Mouse (Mus musculus) heart, embryonic 13.5 days (tissue): ENCODE data around the gene Prkn. TPM values are rescaled to one million over a fixed set of nuclear protein-coding genes. Genes with fewer than 3 reads are reported as not detected.

Experiments
- ATAC-seq: fragments of 200-750 bp; cut with Nextera tagmentation; 2 replicates; pipeline ENCODE4 v1.8.0; 2017; ENCODE audit warnings: moderate TSS enrichment; ENCODE audit not compliant: insufficient number of reproducible peaks, low FRiP score, low TSS enrichment; ENCODE audit errors: extremely low read depth
- H3K27ac ChIP-seq: fragments of 300-500 bp; sonication (generic); replicated peaks from 2 replicates; pipeline ENCODE4 v1.5.1; 2015; ENCODE audit warnings: moderate library complexity, mild to moderate bottlenecking, inconsistent platforms
- H3K27me3 ChIP-seq: fragments of 300-500 bp; sonication (generic); replicated peaks from 2 replicates; pipeline ENCODE4 v1.6.1; 2015; ENCODE audit warnings: mild to moderate bottlenecking, inconsistent platforms
- H3K36me3 ChIP-seq: fragments of 300-500 bp; sonication (generic); 2 replicates; pipeline ENCODE4 v1.6.1; 2015; ENCODE audit warnings: mild to moderate bottlenecking, inconsistent platforms
- H3K4me1 ChIP-seq: fragments of 300-500 bp; sonication (generic); 2 replicates; pipeline ENCODE4 v1.6.1; 2015; ENCODE audit warnings: inconsistent platforms
- H3K4me2 ChIP-seq: fragments of 300-500 bp; sonication (generic); 2 replicates; pipeline ENCODE4 v1.6.1; 2015; ENCODE audit warnings: inconsistent platforms, mild to moderate bottlenecking, moderate library complexity
- H3K4me3 ChIP-seq: fragments of 300-500 bp; sonication (generic); 2 replicates; pipeline ENCODE4 v1.5.1; 2015; ENCODE audit warnings: moderate library complexity, mild to moderate bottlenecking, inconsistent platforms
- H3K9ac ChIP-seq: fragments of 300-500 bp; sonication (generic); 2 replicates; pipeline ENCODE4 v1.6.1; 2015; ENCODE audit warnings: inconsistent platforms, mild to moderate bottlenecking, moderate library complexity
- H3K9me3 ChIP-seq: fragments of 300-500 bp; sonication (generic); 2 replicates; pipeline ENCODE4 v1.6.1; 2016; ENCODE audit warnings: inconsistent platforms
- WGBS: fragments of 180-500 bp; shearing (Covaris S2); methylation state at CpG from one replicate; pipeline ENCODE4 v1.1.7; 2015; ENCODE audit warnings: mixed read lengths; 5-methylcytosine and 5-hydroxymethylcytosine counted together
- polyA plus RNA-seq: library from polyadenylated mRNA; unstranded; fragments of >200 nt; fragmentation: Nextera tagmentation; extraction: Ambion mirVana; gene quantifications from 2 replicates; pipeline ENCODE4 v1.2.1, GENCODE M21; 2015

Prkn gene
- polyA plus RNA-seq, 1 experiment from 2014 or later: 1.8 TPM

- 70% methylated on average over 4 of the region's 4 CpGs for WGBS
- H3K9me3 ChIP-seq: no peaks in the 10 kb centered on the region
- H3K4me2 ChIP-seq: no peak overlapping the region
- H3K4me3 ChIP-seq: no peak overlapping the region
- no peak overlapping the region for H3K9ac ChIP-seq
- H3K36me3 ChIP-seq: no peaks in the 10 kb centered on the region
- peaks cover 13% of the 10 kb centered on the region for H3K4me1 ChIP-seq
- H3K27me3 ChIP-seq: no peaks in the 10 kb centered on the region
- H3K27ac ChIP-seq: no peak overlapping the region
- no peak for ATAC-seq
These were observed 444.1 kb downstream of the Prkn start for GRCm38 (mm10) chr17:11284246-11284645.

GRCm38 (mm10) chr17:11290183-11290582 is 450.0 kb downstream of the Prkn start:
- Histone ChIP-seq H3K27ac (no peak overlapping the region), H3K36me3 (no peaks in the 10 kb centered on the region), H3K4me2 (no peak overlapping the region), H3K9ac (no peak overlapping the region), H3K27me3 (no peaks in the 10 kb centered on the region), H3K4me1 (no peaks in the 10 kb centered on the region), H3K4me3 (no peak overlapping the region), H3K9me3 (no peaks in the 10 kb centered on the region)
- ATAC-seq: no peak
- WGBS: 58% methylated on average over 3 of the region's 3 CpGs

- Histone ChIP-seq H3K27me3 (peaks cover 4% of the 10 kb centered on the region; the same call in 1 of the 2 replicates), H3K4me1 (no peaks in the 10 kb centered on the region), H3K4me3 (no peak overlapping the region), H3K36me3 (no peaks in the 10 kb centered on the region), H3K27ac (no peak overlapping the region), H3K4me2 (no peak overlapping the region), H3K9ac (no peak overlapping the region), H3K9me3 (no peaks in the 10 kb centered on the region)
- no peak for ATAC-seq
- 71% methylated on average over 9 of the region's 9 CpGs for WGBS
These were observed 462.9 kb downstream of the Prkn start for GRCm38 (mm10) chr17:11303116-11303515.

GRCm38 (mm10) chr17:11309843-11310242 is 469.7 kb downstream of the Prkn start:
- H3K4me2 ChIP-seq: no peak overlapping the region
- ATAC-seq: no peak
- H3K27me3 ChIP-seq: 0 out of 2 replicates have a peak, but pooled peaks cover 3% of the 10 kb centered on the region
- H3K4me1 ChIP-seq: no peaks in the 10 kb centered on the region
- no peak overlapping the region for H3K4me3 ChIP-seq
- no peak overlapping the region for H3K27ac ChIP-seq
- no peaks in the 10 kb centered on the region for H3K9me3 ChIP-seq
- WGBS: 11% methylated on average over 1 of the region's 1 CpGs
- no peak overlapping the region for H3K9ac ChIP-seq
- no peaks in the 10 kb centered on the region for H3K36me3 ChIP-seq

GRCm38 (mm10) chr17:11314163-11314562 is 474.0 kb downstream of the Prkn start:
- H3K27ac ChIP-seq: no peak overlapping the region
- H3K36me3 ChIP-seq: no peaks in the 10 kb centered on the region
- no peak overlapping the region for H3K4me2 ChIP-seq
- H3K4me1 ChIP-seq: no peaks in the 10 kb centered on the region
- no peak overlapping the region for H3K9ac ChIP-seq
- 69% methylated on average over 2 of the region's 2 CpGs for WGBS
- H3K27me3 ChIP-seq: peaks cover 23% of the 10 kb centered on the region; the same call in 1 of the 2 replicates
- ATAC-seq: no peak
- no peaks in the 10 kb centered on the region for H3K9me3 ChIP-seq
- no peak overlapping the region for H3K4me3 ChIP-seq

- 76% methylated on average over 4 of the region's 4 CpGs for WGBS
- H3K4me2 ChIP-seq: no peak overlapping the region
- H3K4me3 ChIP-seq: no peak overlapping the region
- ATAC-seq: no peak
- no peaks in the 10 kb centered on the region for H3K4me1 ChIP-seq
- H3K36me3 ChIP-seq: no peaks in the 10 kb centered on the region
- no peak overlapping the region for H3K27ac ChIP-seq
- no peak overlapping the region for H3K9ac ChIP-seq
- H3K9me3 ChIP-seq: no peaks in the 10 kb centered on the region
- peaks cover 23% of the 10 kb centered on the region; the same call in 1 of the 2 replicates for H3K27me3 ChIP-seq
These were observed 475.5 kb downstream of the Prkn start for GRCm38 (mm10) chr17:11315675-11316074.

- WGBS: 76% methylated on average over 7 of the region's 7 CpGs
- H3K9me3 ChIP-seq: no peaks in the 10 kb centered on the region
- ATAC-seq: no peak
- H3K36me3 ChIP-seq: no peaks in the 10 kb centered on the region
- peaks cover 23% of the 10 kb centered on the region; the same call in 1 of the 2 replicates for H3K27me3 ChIP-seq
- no peaks in the 10 kb centered on the region for H3K4me1 ChIP-seq
- H3K9ac ChIP-seq: no peak overlapping the region
- no peak overlapping the region for H3K4me2 ChIP-seq
- no peak overlapping the region for H3K27ac ChIP-seq
- H3K4me3 ChIP-seq: no peak overlapping the region
These were observed 478.8 kb downstream of the Prkn start for GRCm38 (mm10) chr17:11318946-11319345.

GRCm38 (mm10) chr17:11319666-11320360 is 479.6 kb downstream of the Prkn start:
- Histone ChIP-seq H3K27ac (no peak overlapping the region), H3K9me3 (no peaks in the 10 kb centered on the region), H3K4me3 (no peak overlapping the region), H3K9ac (no peak overlapping the region), H3K4me2 (no peak overlapping the region), H3K4me1 (no peaks in the 10 kb centered on the region), H3K27me3 (peaks cover 23% of the 10 kb centered on the region; the same call in 1 of the 2 replicates), H3K36me3 (no peaks in the 10 kb centered on the region)
- WGBS: 69% methylated on average over 7 of the region's 7 CpGs
- ATAC-seq: no peak

GRCm38 (mm10) chr17:11332081-11332480 is 491.9 kb downstream of the Prkn start:
- Histone ChIP-seq H3K4me3 (no peak overlapping the region), H3K9me3 (no peaks in the 10 kb centered on the region), H3K9ac (no peak overlapping the region), H3K27ac (no peak overlapping the region), H3K4me2 (no peak overlapping the region), H3K27me3 (0 out of 2 replicates have a peak, but pooled peaks cover 4% of the 10 kb centered on the region), H3K4me1 (no peaks in the 10 kb centered on the region), H3K36me3 (no peaks in the 10 kb centered on the region)
- 63% methylated on average over 8 of the region's 8 CpGs for WGBS
- no peak for ATAC-seq

- Histone ChIP-seq H3K27me3 (0 out of 2 replicates have a peak, but pooled peaks cover 4% of the 10 kb centered on the region), H3K9me3 (no peaks in the 10 kb centered on the region), H3K36me3 (no peaks in the 10 kb centered on the region), H3K9ac (no peak overlapping the region), H3K27ac (no peak overlapping the region), H3K4me3 (no peak overlapping the region), H3K4me2 (no peak overlapping the region), H3K4me1 (no peaks in the 10 kb centered on the region)
- WGBS: 76% methylated on average over 3 of the region's 3 CpGs
- ATAC-seq: no peak
These were observed 493.6 kb downstream of the Prkn start for GRCm38 (mm10) chr17:11333741-11334140.

- no peak overlapping the region for H3K9ac ChIP-seq
- no peaks in the 10 kb centered on the region for H3K36me3 ChIP-seq
- no peak for ATAC-seq
- 64% methylated on average over 1 of the region's 1 CpGs for WGBS
- no peak overlapping the region for H3K4me3 ChIP-seq
- no peaks in the 10 kb centered on the region for H3K4me1 ChIP-seq
- H3K27ac ChIP-seq: no peak overlapping the region
- no peak overlapping the region for H3K4me2 ChIP-seq
- H3K27me3 ChIP-seq: 0 out of 2 replicates have a peak, but pooled peaks cover 4% of the 10 kb centered on the region
- H3K9me3 ChIP-seq: no peaks in the 10 kb centered on the region
These were observed 496.0 kb downstream of the Prkn start for GRCm38 (mm10) chr17:11336156-11336555.

GRCm38 (mm10) chr17:11340368-11340767 is 500.2 kb downstream of the Prkn start:
- 37% methylated on average over 4 of the region's 4 CpGs for WGBS
- no peak overlapping the region for H3K4me2 ChIP-seq
- no peak for ATAC-seq

More at GRCm38 (mm10) chr17:11340368-11340767, 500.2 kb downstream of the Prkn start:
- Histone ChIP-seq H3K9me3 (no peaks in the 10 kb centered on the region), H3K27ac (no peak overlapping the region), H3K4me1 (no peaks in the 10 kb centered on the region), H3K9ac (no peak overlapping the region), H3K36me3 (no peaks in the 10 kb centered on the region), H3K27me3 (0 out of 2 replicates have a peak, but pooled peaks cover 7% of the 10 kb centered on the region), H3K4me3 (no peak overlapping the region)
